Mouse (Mus musculus) G1E (cell line): ENCODE measurements around the gene Pkdcc.

Source experiments
- CTCF ChIP-seq: IDR thresholded peaks from 2 replicates; pipeline ENCODE4 v1.5.1; 2012; ENCODE audit warnings: low read depth, low read length, inconsistent platforms, mixed read lengths
- GATA1 ChIP-seq: IDR thresholded peaks from 2 replicates; pipeline ENCODE4 v1.6.1; 2012; ENCODE audit warnings: borderline replicate concordance, low read length, inconsistent platforms, mixed read lengths

GRCm38 (mm10) chr17:83214161-83214592, 915 bp upstream of the Pkdcc start:
- TF ChIP-seq GATA1 (no peak), CTCF (no peak)
